Mouse (Mus musculus) forebrain, embryonic 16.5 days (tissue): ENCODE measurements around the gene Gng10. TPM values are rescaled to one million over a fixed set of nuclear protein-coding genes. Genes with fewer than 3 reads are reported as not detected.

ENCODE experiments used
- ATAC-seq: fragments of 200-750 bp; cut with Nextera tagmentation; 2 replicates; pipeline ENCODE4 v1.8.0; 2017; ENCODE audit warnings: mild to moderate bottlenecking, moderate library complexity
- H3K27ac ChIP-seq: fragments of 300-500 bp; sonication (generic); 2 replicates; pipeline ENCODE4 v1.5.1; 2014; ENCODE audit warnings: low read length, control low read depth
- H3K27me3 ChIP-seq: fragments of 300-500 bp; sonication (generic); replicated peaks from 2 replicates; pipeline ENCODE4 v1.6.1; 2014; ENCODE audit warnings: low read length; ENCODE audit not compliant: control insufficient read depth, insufficient read depth
- H3K36me3 ChIP-seq: fragments of 300-500 bp; sonication (generic); 2 replicates; pipeline ENCODE4 v1.6.1; 2014; ENCODE audit not compliant: control insufficient read depth, insufficient read depth
- H3K4me1 ChIP-seq: fragments of 300-500 bp; sonication (generic); replicated peaks from 2 replicates; pipeline ENCODE4 v1.6.1; 2014; ENCODE audit warnings: low read length; ENCODE audit not compliant: control insufficient read depth, insufficient read depth
- H3K4me2 ChIP-seq: fragments of 300-500 bp; sonication (generic); 2 replicates; pipeline ENCODE4 v1.6.1; 2014; ENCODE audit warnings: mild to moderate bottlenecking, low read length, control low read depth
- H3K4me3 ChIP-seq: fragments of 300-500 bp; sonication (generic); replicated peaks from 2 replicates; pipeline ENCODE4 v1.5.1; 2014; ENCODE audit warnings: mild to moderate bottlenecking, low read length, control low read depth
- H3K9ac ChIP-seq: fragments of 300-500 bp; sonication (generic); replicated peaks from 2 replicates; pipeline ENCODE4 v1.6.1; 2014; ENCODE audit warnings: low read depth, low read length, control low read depth
- H3K9me3 ChIP-seq: fragments of 300-500 bp; sonication (generic); 2 replicates; pipeline ENCODE4 v1.6.1; 2016; ENCODE audit warnings: low read length; ENCODE audit not compliant: control insufficient read depth
- WGBS: fragments of 180-500 bp; shearing (Covaris S2); extraction: QIAGEN DNeasy Blood & Tissue Kit; methylation state at CpG from one replicate; pipeline ENCODE4 v1.1.7; 2014; 5-methylcytosine and 5-hydroxymethylcytosine counted together
- polyA plus RNA-seq: library from polyadenylated mRNA; unstranded; fragments of >200 nt; fragmentation: Nextera tagmentation; extraction: Ambion mirVana; gene quantifications from 2 replicates; pipeline ENCODE4 v1.2.1, GENCODE M21; 2015

Gng10 gene
- polyA plus RNA-seq, 1 experiment from 2014 or later, result 212 TPM

GRCm38 (mm10) chr4:58997081-58997480, 37.8 kb upstream of the Gng10 start:
- H3K36me3 ChIP-seq, result no peaks in the 10 kb centered on the region
- no peaks in the 10 kb centered on the region for H3K9me3 ChIP-seq
- H3K4me1 ChIP-seq, result no peaks in the 10 kb centered on the region
- H3K9ac ChIP-seq, result no peak overlapping the region
- no peak overlapping the region for H3K4me3 ChIP-seq
- H3K27me3 ChIP-seq, result no peaks in the 10 kb centered on the region
- no peak overlapping the region for H3K27ac ChIP-seq
- ATAC-seq, result no peak
- no peak overlapping the region for H3K4me2 ChIP-seq
- WGBS, result 87% methylated on average over 5 of the region's 5 CpGs

- no peak overlapping the region for H3K4me3 ChIP-seq
These were observed 36.2 kb upstream of the Gng10 start for GRCm38 (mm10) chr4:58998688-58999087.

GRCm38 (mm10) chr4:58999686-59000085, 35.2 kb upstream of the Gng10 start:
- no peak overlapping the region for H3K4me2 ChIP-seq
- 8% methylated on average over 2 of the region's 2 CpGs for WGBS
- no peaks in the 10 kb centered on the region for H3K9me3 ChIP-seq
- H3K27ac ChIP-seq, result no peak overlapping the region
- H3K36me3 ChIP-seq, result no peaks in the 10 kb centered on the region
- no peak overlapping the region for H3K9ac ChIP-seq
- H3K4me3 ChIP-seq, result no peak overlapping the region
- H3K4me1 ChIP-seq, result peaks cover 15% of the 10 kb centered on the region
- ATAC-seq, result no peak
- no peaks in the 10 kb centered on the region for H3K27me3 ChIP-seq

More at GRCm38 (mm10) chr4:58998688-58999087, 36.2 kb upstream of the Gng10 start:
- H3K9ac ChIP-seq, result no peak overlapping the region
- 87% methylated on average over 1 of the region's 1 CpGs for WGBS
- peaks cover 5% of the 10 kb centered on the region for H3K4me1 ChIP-seq
- ATAC-seq, result no peak
- no peaks in the 10 kb centered on the region for H3K9me3 ChIP-seq
- no peaks in the 10 kb centered on the region for H3K36me3 ChIP-seq
- no peak overlapping the region for H3K27ac ChIP-seq
- H3K4me2 ChIP-seq, result no peak overlapping the region
- H3K27me3 ChIP-seq, result no peaks in the 10 kb centered on the region

- no peak overlapping the region for H3K9ac ChIP-seq
- H3K4me3 ChIP-seq, result no peak overlapping the region
- peaks cover 16% of the 10 kb centered on the region for H3K4me1 ChIP-seq
- no peak overlapping the region for H3K4me2 ChIP-seq
- H3K36me3 ChIP-seq, result no peaks in the 10 kb centered on the region
- no peaks in the 10 kb centered on the region for H3K9me3 ChIP-seq
- H3K27me3 ChIP-seq, result no peaks in the 10 kb centered on the region
- ATAC-seq, result no peak
- WGBS, result 2% methylated on average over 2 of the region's 2 CpGs
- no peak overlapping the region for H3K27ac ChIP-seq
These were observed 34.3 kb upstream of the Gng10 start for GRCm38 (mm10) chr4:59000614-59001013.

GRCm38 (mm10) chr4:59002948-59003805, 31.7 kb upstream of the Gng10 start, which contains the start of gene Gm20503:
Gene Gm20503, plus strand, starts transcription at chr4:59003210.
- no peaks in the 10 kb centered on the region for H3K27me3 ChIP-seq
- H3K9ac ChIP-seq, result peak within 1 kb of the TSS; percentile 97
- ATAC-seq, result peak; percentile 100
- WGBS, result under 1% methylated on average over 87 of the region's 89 CpGs
- H3K36me3 ChIP-seq, result no peaks in the 10 kb centered on the region
- H3K4me2 ChIP-seq, result peak within 1 kb of the TSS; percentile 97
- peak within 1 kb of the TSS; percentile 86 for H3K27ac ChIP-seq
- peak within 1 kb of the TSS; percentile 96 for H3K4me3 ChIP-seq
- H3K4me1 ChIP-seq, result peaks cover 16% of the 10 kb centered on the region
- no peaks in the 10 kb centered on the region for H3K9me3 ChIP-seq

GRCm38 (mm10) chr4:59003806-59004200, 31.1 kb upstream of the Gng10 start:
- ATAC-seq, result no peak
- 36% methylated on average over 7 of the region's 7 CpGs for WGBS

GRCm38 (mm10) chr4:59006211-59006610, 28.7 kb upstream of the Gng10 start:
- H3K9me3 ChIP-seq, result no peaks in the 10 kb centered on the region
- no peak overlapping the region for H3K4me2 ChIP-seq
- ATAC-seq, result no peak
- no peaks in the 10 kb centered on the region for H3K27me3 ChIP-seq
- no peak overlapping the region for H3K4me3 ChIP-seq
- H3K4me1 ChIP-seq, result peaks cover 16% of the 10 kb centered on the region
- no peaks in the 10 kb centered on the region for H3K36me3 ChIP-seq
- H3K27ac ChIP-seq, result no peak overlapping the region
- no peak overlapping the region for H3K9ac ChIP-seq
- 73% methylated on average over 8 of the region's 8 CpGs for WGBS

More at GRCm38 (mm10) chr4:59003806-59004200, 31.1 kb upstream of the Gng10 start:
- no peaks in the 10 kb centered on the region for H3K9me3 ChIP-seq
- peak overlapping the region; percentile 96 for H3K4me3 ChIP-seq
- H3K4me1 ChIP-seq, result peaks cover 16% of the 10 kb centered on the region
- H3K9ac ChIP-seq, result peak overlapping the region; percentile 97
- H3K4me2 ChIP-seq, result peak overlapping the region; percentile 97
- no peaks in the 10 kb centered on the region for H3K27me3 ChIP-seq
- no peak overlapping the region for H3K27ac ChIP-seq
- no peaks in the 10 kb centered on the region for H3K36me3 ChIP-seq

GRCm38 (mm10) chr4:59007016-59007415, 27.9 kb upstream of the Gng10 start:
- Histone ChIP-seq H3K4me2 (no peak overlapping the region), H3K36me3 (no peaks in the 10 kb centered on the region), H3K9ac (no peak overlapping the region), H3K4me3 (no peak overlapping the region), H3K27me3 (no peaks in the 10 kb centered on the region), H3K9me3 (no peaks in the 10 kb centered on the region), H3K27ac (no peak overlapping the region), H3K4me1 (peaks cover 16% of the 10 kb centered on the region)
- ATAC-seq, result no peak
- 79% methylated on average over 6 of the region's 6 CpGs for WGBS

- no peak overlapping the region for H3K27ac ChIP-seq
- no peak overlapping the region for H3K4me2 ChIP-seq
- H3K9me3 ChIP-seq, result no peaks in the 10 kb centered on the region
- peaks cover 12% of the 10 kb centered on the region for H3K4me1 ChIP-seq
- ATAC-seq, result no peak
- no peak overlapping the region for H3K4me3 ChIP-seq
- no peaks in the 10 kb centered on the region for H3K36me3 ChIP-seq
- no peak overlapping the region for H3K9ac ChIP-seq
- 87% methylated on average over 5 of the region's 5 CpGs for WGBS
- no peaks in the 10 kb centered on the region for H3K27me3 ChIP-seq
These were observed 26.9 kb upstream of the Gng10 start for GRCm38 (mm10) chr4:59007974-59008373.
